Mouse (Mus musculus) c-Kit-positive CD71-positive TER-119-negative erythroid progenitor cells, embryonic 14.5 days (primary cell): ENCODE data around the gene Ahrr.
A peak's percentile ranks its signal among the peaks of the same experiment; 100 is the strongest.

Experiments
- DNase-seq: peaks from one replicate; pipeline ENCODE4 v3.0.0-alpha.2; 2013; ENCODE audit warnings: low read depth

The Ahrr gene

GRCm38 (mm10) chr13:74292167-74292566 lies at the start of gene Ahrr:
Ahrr (minus strand) TSS chr13:74292331.
- DNase-seq: peak; percentile 46

GRCm38 (mm10) chr13:74341036-74341435 lies 48.9 kb upstream of the Ahrr start:
- peak; percentile 51 for DNase-seq

GRCm38 (mm10) chr13:74329321-74329720 lies 37.2 kb upstream of the Ahrr start:
- DNase-seq: no peak

GRCm38 (mm10) chr13:74317170-74317849 lies 25.2 kb upstream of the Ahrr start, which contains the start of gene Pdcd6:
Pdcd6 (minus strand) TSS chr13:74317580.
- DNase-seq: peak; percentile 99

- no peak for DNase-seq
Measured at GRCm38 (mm10) chr13:74316789-74317169, 24.6 kb upstream of the Ahrr start.

- DNase-seq: no peak
Measured at GRCm38 (mm10) chr13:74316386-74316785, 24.3 kb upstream of the Ahrr start.

GRCm38 (mm10) chr13:74314616-74315015 lies 22.5 kb upstream of the Ahrr start:
- no peak for DNase-seq

GRCm38 (mm10) chr13:74305780-74306179 lies 13.6 kb upstream of the Ahrr start:
- DNase-seq: no peak

GRCm38 (mm10) chr13:74305380-74305779 lies 13.2 kb upstream of the Ahrr start:
- no peak for DNase-seq

GRCm38 (mm10) chr13:74302050-74303037 lies 10.2 kb upstream of the Ahrr start:
- DNase-seq: no peak

GRCm38 (mm10) chr13:74301607-74301984 lies 9.5 kb upstream of the Ahrr start:
- DNase-seq: no peak

- no peak for DNase-seq
Measured at GRCm38 (mm10) chr13:74300925-74301606, 8.9 kb upstream of the Ahrr start.

GRCm38 (mm10) chr13:74296376-74296775 lies 4.2 kb upstream of the Ahrr start:
- DNase-seq: no peak

- DNase-seq: no peak
Measured at GRCm38 (mm10) chr13:74289646-74290045, 2.5 kb downstream of the Ahrr start.

- DNase-seq: no peak
Measured at GRCm38 (mm10) chr13:74282299-74282698, 9.8 kb downstream of the Ahrr start.

- DNase-seq: peak; percentile 33
Measured at GRCm38 (mm10) chr13:74275726-74276125, 16.4 kb downstream of the Ahrr start.

- no peak for DNase-seq
Measured at GRCm38 (mm10) chr13:74260231-74260992, 31.7 kb downstream of the Ahrr start.

- no peak for DNase-seq
Measured at GRCm38 (mm10) chr13:74259460-74260230, 32.5 kb downstream of the Ahrr start.

- peak; percentile 24 for DNase-seq
Measured at GRCm38 (mm10) chr13:74246494-74246893, 45.6 kb downstream of the Ahrr start.

GRCm38 (mm10) chr13:74245899-74246231 lies 46.3 kb downstream of the Ahrr start:
- DNase-seq: no peak
